Mouse (Mus musculus) 416B (cell line): ENCODE measurements at regions not wholly inside any gene's neighbourhood (a gene's known extent, or its start where the extent isn't known, plus 50 kb on each side); places are given as distances from the start of the nearest gene placed in this dataset.

ENCODE experiments used
- DNase-seq: peaks from one replicate; pipeline ENCODE4 v3.0.0; 2011; ENCODE audit warnings: low read depth

GRCm38 (mm10) chr15:3054796-3055195 lies 213.6 kb upstream of the Selenop start:
- DNase-seq = peak; percentile 0
